Mouse (Mus musculus) gastrocnemius, adult 8-10 months (tissue): ENCODE results near the gene Gm4498. TPM values are rescaled to one million over a fixed set of nuclear protein-coding genes. Genes with fewer than 3 reads are reported as not detected.
"Not testable (repeated sequence)": the region's sequence is repeated elsewhere in the genome, so short reads cannot be mapped to it uniquely, and the experiment has no call there.

Source experiments
- DNase-seq, 2 experiments: peaks; one replicate each; pipeline ENCODE4 v3.0.0; 2022; ENCODE audit warnings: low spot score in 2 of 2
- total RNA-seq, 4 experiments: library from RNA; stranded (reverse); gene quantifications; 2 replicates each; pipeline ENCODE4 v1.2.4; 2022

Gene Gm4498
- not detected for total RNA-seq

- not testable (repeated sequence) for DNase-seq
These were observed at the start of gene Gm4498 for GRCm38 (mm10) chr7:20233728-20234127. Gene Gm4498, minus strand, starts transcription at chr7:20233828.

- not testable (repeated sequence) for DNase-seq
These were observed 29.1 kb upstream of the Gm4498 start, which contains the start of gene Gm5890 for GRCm38 (mm10) chr7:20262734-20263133. Gene Gm5890, minus strand, starts transcription at chr7:20262834.

- not testable (repeated sequence) for DNase-seq
These were observed 28.1 kb downstream of the Gm4498 start, which contains the start of gene Gm6164 for GRCm38 (mm10) chr7:20205507-20205906. Gene Gm6164, minus strand, starts transcription at chr7:20205607.

GRCm38 (mm10) chr7:20193410-20193809 is 40.2 kb downstream of the Gm4498 start, which contains the start of gene Vmn1r95:
Gene Vmn1r95, plus strand, starts transcription at chr7:20193710.
- DNase-seq, result not testable (repeated sequence)

Other genes with a start within 250 kb of the Gm4498 start
- gene Nlrp9b, start 242.4 kb downstream of the Gm4498 start, total RNA-seq, result not detected
- not detected for gene Vmn1r91, start 134.1 kb downstream of the Gm4498 start, total RNA-seq
- not detected for gene Gm16442, start 111.2 kb downstream of the Gm4498 start, total RNA-seq
- gene Vmn1r93, start 94.7 kb downstream of the Gm4498 start, total RNA-seq, result not detected
- not detected for gene Vmn1r94, start 65.5 kb downstream of the Gm4498 start, total RNA-seq
- gene Vmn1r95, start 40.1 kb downstream of the Gm4498 start, total RNA-seq, result not detected
- gene Gm6164, start 28.2 kb downstream of the Gm4498 start, total RNA-seq, result not detected
- not detected for gene Gm5890, start 29.0 kb upstream of the Gm4498 start, total RNA-seq
- gene Gm4133, start 100.2 kb upstream of the Gm4498 start, total RNA-seq, result not detected
- not detected for gene Gm5728, start 141.6 kb upstream of the Gm4498 start, total RNA-seq
- gene Vmn1r100, start 184.1 kb upstream of the Gm4498 start, total RNA-seq, result not detected
- not detected for gene Vmn1r101, start 208.8 kb upstream of the Gm4498 start, total RNA-seq
- gene Gm10670, start 241.1 kb upstream of the Gm4498 start, total RNA-seq, result not detected